Mouse (Mus musculus): ENCODE results near the gene Sh3d19.
A peak's percentile ranks its signal among the peaks of the same experiment; 100 is the strongest.

The Sh3d19 gene

GRCm38 (mm10) chr3:85970742-85971598, at the start of gene Sh3d19:
Gene Sh3d19 (plus strand): TSS chr3:85971109.
- DNase-seq (ENCODE audit: low spot score), result peak; percentile 69

DNA sequence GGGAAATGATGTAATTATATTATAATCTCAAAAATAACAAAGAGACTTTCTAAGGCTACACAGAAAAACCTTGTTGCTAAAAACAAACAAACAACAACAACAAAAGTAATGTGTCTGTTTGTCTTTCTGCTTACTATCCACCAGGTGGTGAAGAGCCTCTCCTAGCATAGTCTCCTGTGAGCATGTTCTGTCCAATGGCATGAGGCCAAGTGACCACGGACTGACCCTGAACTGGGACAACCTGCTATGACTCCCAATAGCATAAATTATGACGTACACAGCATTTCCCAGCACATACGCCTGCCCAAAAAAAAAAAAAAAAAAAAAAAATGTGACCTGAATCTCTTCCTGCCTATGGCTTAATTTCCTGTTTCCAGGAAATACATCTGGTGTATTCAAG, 48.6 kb upstream of the Sh3d19 start:
- DNase-seq (ENCODE audit: low spot score), result no peak

DNA sequence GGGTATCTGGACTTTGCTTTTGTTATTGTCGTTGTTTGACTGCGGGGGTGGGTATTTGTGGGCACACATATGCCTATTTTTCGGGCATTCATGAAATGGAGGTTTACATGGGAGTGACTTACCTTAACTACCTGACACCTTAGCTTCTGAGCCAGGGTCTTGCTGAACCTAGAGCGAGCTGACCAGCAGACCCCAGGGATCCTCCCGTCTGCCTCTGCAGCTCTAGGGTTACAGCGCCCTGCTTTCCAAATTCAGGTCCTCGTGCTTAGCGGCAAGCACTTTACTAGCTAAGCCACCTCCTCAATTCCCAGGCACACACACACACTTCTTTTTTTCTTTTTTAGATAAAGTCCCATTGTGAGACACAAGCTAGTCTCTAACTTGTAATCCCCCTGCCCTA, 47.6 kb upstream of the Sh3d19 start:
- DNase-seq (ENCODE audit: low spot score), result no peak

GRCm38 (mm10) chr3:85923954-85924945, 46.7 kb upstream of the Sh3d19 start:
- DNase-seq (ENCODE audit: low spot score), result peak; percentile 33

- DNase-seq (ENCODE audit: low spot score), result no peak
Measured at GRCm38 (mm10) chr3:85927296-85927695, 43.6 kb upstream of the Sh3d19 start.

- no peak for DNase-seq (ENCODE audit: low spot score)
Measured at GRCm38 (mm10) chr3:85928140-85928611, 42.7 kb upstream of the Sh3d19 start.

GRCm38 (mm10) chr3:85929711-85930110, 41.2 kb upstream of the Sh3d19 start:
- DNase-seq (ENCODE audit: low spot score), result no peak

- no peak for DNase-seq (ENCODE audit: low spot score)
Measured at GRCm38 (mm10) chr3:85930671-85931255, 40.1 kb upstream of the Sh3d19 start.

DNA sequence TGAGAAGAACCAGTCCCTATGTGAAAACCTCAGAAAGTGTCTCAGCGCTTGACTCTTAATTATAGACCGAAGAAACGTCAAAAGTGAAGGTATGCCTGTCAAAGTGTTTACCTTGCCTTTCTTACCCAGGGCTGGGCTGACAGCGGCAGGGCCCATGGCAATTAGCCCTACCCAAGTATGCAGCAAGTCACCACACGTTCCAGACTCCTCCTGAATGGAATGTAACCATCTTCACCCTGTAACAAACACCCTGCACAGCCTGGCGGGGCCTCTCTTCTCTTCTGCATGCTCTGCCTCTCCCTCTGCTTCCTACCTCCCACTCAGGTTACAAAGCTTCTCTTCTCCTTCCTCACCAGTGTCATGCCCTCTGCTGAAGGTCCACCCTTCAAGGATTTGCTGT, 39.0 kb upstream of the Sh3d19 start:
- no peak for DNase-seq (ENCODE audit: low spot score)

- no peak for DNase-seq (ENCODE audit: low spot score)
Measured at GRCm38 (mm10) chr3:85933586-85933985, 37.3 kb upstream of the Sh3d19 start.

DNA sequence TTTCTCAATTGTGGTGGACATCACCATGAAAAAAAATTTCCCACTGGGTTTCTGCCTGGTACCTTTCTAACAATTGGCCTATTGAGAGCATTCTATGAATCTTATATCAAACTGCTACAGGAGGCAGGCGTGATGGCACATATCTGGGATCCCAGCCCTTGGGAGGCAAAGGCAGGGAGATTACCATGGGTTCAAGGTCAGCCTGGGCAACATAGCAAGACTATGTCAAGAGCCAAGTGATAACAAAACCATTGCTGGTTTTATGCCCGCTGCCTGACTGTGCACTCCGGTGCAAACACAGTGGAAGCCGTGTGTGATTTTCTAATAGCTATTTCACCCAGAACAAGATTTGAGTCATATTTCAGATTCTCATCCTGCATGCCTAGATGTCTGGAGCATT, 20.0 kb upstream of the Sh3d19 start:
- no peak for DNase-seq (ENCODE audit: low spot score)

DNA sequence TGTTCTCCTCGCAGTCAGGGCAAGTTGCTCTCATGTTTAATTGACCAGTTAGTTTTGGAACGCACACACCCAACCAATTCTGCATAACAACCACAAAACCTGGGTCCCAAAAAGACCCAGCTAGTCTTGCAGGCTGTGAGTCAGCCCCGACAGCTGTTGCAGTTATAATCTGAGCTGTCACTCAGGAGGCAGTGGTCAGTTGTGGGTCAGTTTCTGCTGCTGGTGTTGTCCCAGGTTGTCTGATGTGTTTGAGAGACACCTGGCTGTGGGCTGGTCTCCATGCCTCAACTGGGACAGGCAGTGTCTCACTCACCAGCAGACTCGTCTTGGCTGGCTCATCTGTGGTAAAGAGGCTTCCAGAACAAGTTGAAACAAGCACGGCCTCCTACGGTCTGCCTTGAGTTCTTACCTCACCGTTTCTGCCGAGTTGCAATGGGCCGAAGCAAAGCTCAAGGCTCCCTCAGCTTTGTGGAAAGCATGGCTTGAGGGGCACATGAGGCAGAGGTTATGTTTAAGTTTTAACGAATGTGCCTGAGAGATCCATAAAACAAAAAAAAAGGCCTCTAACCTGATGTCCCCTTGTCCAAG, 18.1 kb upstream of the Sh3d19 start:
- DNase-seq (ENCODE audit: low spot score), result no peak

- no peak for DNase-seq (ENCODE audit: low spot score)
Measured at GRCm38 (mm10) chr3:85955269-85955668, 15.6 kb upstream of the Sh3d19 start.

DNA sequence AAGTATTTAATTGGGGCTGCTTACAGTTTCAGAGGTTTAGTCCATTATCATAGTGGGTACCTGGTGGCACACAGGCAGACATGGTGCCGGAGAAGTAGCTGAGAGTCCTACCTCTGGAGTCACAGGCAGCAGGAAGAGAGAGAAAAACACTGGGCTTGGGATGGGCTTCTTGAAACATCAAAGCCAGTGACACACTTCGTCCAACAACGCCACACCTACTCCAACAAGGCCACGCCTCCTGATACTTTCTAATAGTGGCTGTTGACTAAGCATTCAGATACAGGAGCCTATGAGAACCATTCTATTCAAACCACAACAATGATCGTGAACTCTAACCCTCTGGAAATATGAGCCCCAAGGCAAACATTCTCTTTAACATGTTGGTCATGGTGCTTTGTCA, 15.2 kb upstream of the Sh3d19 start:
- no peak for DNase-seq (ENCODE audit: low spot score)

DNA sequence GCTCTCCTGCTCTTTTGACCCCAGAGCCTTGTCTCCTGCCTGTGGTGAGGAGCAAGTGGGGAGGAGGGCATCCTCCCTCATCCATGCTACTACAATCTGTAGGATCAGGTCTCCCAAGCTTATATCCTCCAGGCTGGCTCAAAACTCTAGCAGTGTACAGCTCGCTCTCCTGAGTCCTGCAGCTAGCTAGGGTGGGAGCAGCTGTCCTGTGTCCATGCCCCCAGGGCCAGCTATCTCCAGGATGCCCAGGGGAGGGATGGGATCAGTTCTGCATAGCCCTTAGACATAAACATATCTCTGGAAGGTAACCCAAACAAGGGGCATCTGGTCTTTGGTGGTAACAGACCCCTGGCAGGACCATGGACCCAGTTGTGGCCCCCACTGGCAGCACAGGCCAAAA, 11.2 kb upstream of the Sh3d19 start:
- no peak for DNase-seq (ENCODE audit: low spot score)

DNA sequence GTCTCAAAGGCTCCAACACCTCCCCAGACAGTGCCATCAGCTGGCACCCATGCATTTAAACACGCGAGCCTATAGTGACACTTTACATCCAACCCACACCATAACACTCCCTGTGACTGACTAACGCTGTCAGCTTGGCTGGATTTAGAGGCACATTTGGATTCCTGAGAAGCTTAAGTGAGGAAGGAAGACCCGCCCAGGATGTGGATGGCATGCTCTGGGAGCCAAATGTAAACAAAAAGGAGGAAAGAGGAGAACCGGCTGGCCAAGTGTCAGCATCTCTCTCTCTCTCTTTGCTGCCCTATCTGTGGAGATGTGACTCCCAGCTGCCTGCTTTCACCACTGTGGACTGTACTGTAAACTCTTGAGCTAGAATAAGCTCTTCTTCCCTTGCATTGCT, 9.8 kb upstream of the Sh3d19 start:
- no peak for DNase-seq (ENCODE audit: low spot score)

DNA sequence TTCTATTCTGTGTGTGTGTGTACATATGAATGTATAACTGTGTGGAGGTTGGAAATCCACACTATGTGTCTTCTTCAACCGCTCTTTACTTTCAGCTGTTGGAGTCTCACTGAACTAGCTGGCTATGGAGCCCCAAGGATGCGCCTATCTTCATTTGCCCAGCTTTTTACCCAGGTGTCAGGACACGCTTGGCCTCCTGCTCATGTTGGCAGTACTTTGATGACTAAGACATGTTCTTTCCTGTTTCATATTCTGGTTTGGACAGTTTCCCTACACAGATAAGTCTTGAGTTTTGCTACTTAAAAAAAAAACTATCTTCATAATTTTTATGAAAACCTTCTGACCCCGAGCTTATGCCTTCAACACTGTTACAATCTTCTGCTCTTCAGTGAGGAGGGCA, 5.4 kb upstream of the Sh3d19 start:
- DNase-seq (ENCODE audit: low spot score), result no peak

- DNase-seq (ENCODE audit: low spot score), result no peak
Measured at GRCm38 (mm10) chr3:85969040-85969439, 1.9 kb upstream of the Sh3d19 start.

- DNase-seq (ENCODE audit: low spot score), result peak; percentile 6
Measured at GRCm38 (mm10) chr3:85971599-85971975, 678 bp downstream of the Sh3d19 start.

DNA sequence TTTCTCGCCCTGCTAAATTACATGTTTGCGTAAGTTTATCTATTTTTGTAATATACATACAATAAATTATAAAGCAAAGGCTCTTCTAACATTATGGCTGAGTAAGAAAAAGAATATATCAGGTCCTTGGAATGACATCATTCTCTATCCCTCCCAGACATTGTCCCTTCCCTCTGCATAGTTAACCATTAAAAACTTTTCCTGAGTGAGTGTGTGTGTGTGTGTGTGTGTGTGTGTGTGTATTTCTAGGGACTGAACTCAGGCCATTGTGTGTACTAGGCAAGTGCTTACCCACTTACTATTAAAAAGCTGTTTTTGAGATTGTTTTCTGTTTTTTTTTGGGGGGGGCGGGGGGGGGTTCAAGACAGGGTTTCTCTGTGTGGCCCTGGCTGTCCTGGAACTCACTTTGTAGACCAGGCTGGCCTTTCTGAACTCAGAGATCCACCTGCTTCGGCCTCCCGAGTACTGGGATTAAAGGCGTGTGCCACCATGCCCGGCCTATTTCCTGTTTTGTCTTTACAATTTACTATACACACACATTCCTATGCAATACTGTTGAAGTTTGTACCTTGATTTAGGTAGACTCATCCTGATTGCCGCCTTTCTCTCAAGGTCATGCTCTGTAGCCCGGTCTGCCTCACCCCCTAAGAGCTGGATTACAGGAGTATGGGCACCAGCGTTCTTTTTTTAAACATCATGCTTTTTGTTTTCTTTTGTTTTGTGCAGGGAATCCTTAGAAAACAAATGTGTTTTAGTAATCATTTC, 2.6 kb downstream of the Sh3d19 start:
- DNase-seq (ENCODE audit: low spot score), result no peak

GRCm38 (mm10) chr3:85974451-85974850, 3.5 kb downstream of the Sh3d19 start:
- no peak for DNase-seq (ENCODE audit: low spot score)
